ENCODE assay signal across 11 mouse cellular contexts in genomic region chr10:95232554-95232953, GRCm38 (mm10).
A peak's percentile ranks its signal among the peaks of the same experiment; 100 is the strongest.
DNase-seq lines count a peak whose midpoint lies in the region; ATAC-seq and TF ChIP-seq lines count a peak whose summit lies in the region.
"Had no signal": no experiment of that assay in that cellular context is flagged by ENCODE, and none has a peak within 500 bp of the region (broad histone marks: within the 10 kb centered on the region; RNA-seq: fewer than 3 reads in every experiment).

No protein-coding gene starts in this region.

- TF ChIP-seq CTCF in liver, adult 2 months (IDR thresholded peaks at IDR 0.05; ENCODE audit: low read depth, low read length) = no peak
- no peak for TF ChIP-seq CTCF in kidney, postnatal 0 days (IDR thresholded peaks at IDR 0.05; ENCODE audit: low read depth)

- peaks cover 13% of the 10 kb centered on the region for H3K4me1 ChIP-seq in liver, adult 2 months (ENCODE audit: control insufficient read depth, insufficient read depth, low read length)
- H3K4me1 ChIP-seq in liver, embryonic 12.5 days = peaks cover 15% of the 10 kb centered on the region
- 0 out of 2 replicates have a peak, but pooled peaks cover 7% of the 10 kb centered on the region for H3K4me1 ChIP-seq in kidney, postnatal 0 days (replicated peaks; ENCODE audit: insufficient read depth, low read length)

- peak; percentile 23 for DNase-seq in adrenal gland, adult 2 months
- DNase-seq in adrenal gland, postnatal 25 days = no peak
- DNase-seq in liver, adult 2 months (ENCODE audit: extremely low read depth, low read depth, low spot score) = peak; percentile 71
- DNase-seq in kidney, postnatal 0 days (ENCODE audit: low spot score) = peak; percentile 69
- peak; percentile 24 to 55 for DNase-seq in lung, postnatal 4 days
- no peak for DNase-seq in layer of hippocampus, adult 9-10 months (ENCODE audit: low spot score)
- DNase-seq in gastrocnemius, adult 8-10 months (ENCODE audit: low spot score in 2 of 2) = no peak
- DNase-seq: cerebellum, adult 18-20 months had no signal

- 3% methylated on average over 3 of the region's 3 CpGs for WGBS in liver, adult 2 months
- 48% methylated on average over 3 of the region's 3 CpGs for WGBS in liver, embryonic 12.5 days (ENCODE audit: insufficient replicate concordance)
- WGBS in kidney, postnatal 0 days = 41% methylated on average over 3 of the region's 3 CpGs

- no peaks in the 10 kb centered on the region for H3K27me3 ChIP-seq in liver, adult 2 months (ENCODE audit: control insufficient read depth, insufficient read depth, low read length)
- no peaks in the 10 kb centered on the region for H3K27me3 ChIP-seq in liver, embryonic 12.5 days (replicated peaks)
- no peaks in the 10 kb centered on the region for H3K27me3 ChIP-seq in kidney, postnatal 0 days (ENCODE audit: insufficient read depth, low read length)
- H3K27me3 ChIP-seq: embryonic facial prominence, embryonic 13.5 days had no signal

- no peaks in the 10 kb centered on the region for H3K9me3 ChIP-seq in liver, embryonic 12.5 days (replicated peaks)
- H3K9me3 ChIP-seq in kidney, postnatal 0 days (replicated peaks; ENCODE audit: low read length) = no peaks in the 10 kb centered on the region
- H3K9me3 ChIP-seq: embryonic facial prominence, embryonic 13.5 days; G1E had no signal

- peaks cover 11% of the 10 kb centered on the region; the same call in 1 of the 2 replicates for H3K79me2 ChIP-seq in liver, adult 2 months (ENCODE audit: control insufficient read depth, insufficient read depth, low read length)

- no peak overlapping the region for H3K9ac ChIP-seq in liver, adult 2 months (ENCODE audit: low read depth, low read length)
- no peak overlapping the region for H3K9ac ChIP-seq in liver, embryonic 12.5 days
- no peak overlapping the region for H3K9ac ChIP-seq in kidney, postnatal 0 days (ENCODE audit: low read depth, low read length)
- H3K9ac ChIP-seq: embryonic facial prominence, embryonic 13.5 days had no signal

- no peak for ATAC-seq in liver, embryonic 12.5 days
- no peak for ATAC-seq in kidney, postnatal 0 days (replicated peaks; ENCODE audit: low FRiP score, low read depth)

- no peak overlapping the region for H3K4me3 ChIP-seq in liver, adult 2 months (ENCODE audit: insufficient read depth, low read depth, low read length)
- H3K4me3 ChIP-seq in liver, embryonic 12.5 days = no peak overlapping the region
- no peak overlapping the region for H3K4me3 ChIP-seq in kidney, postnatal 0 days (replicated peaks; ENCODE audit: low read depth, low read length)
- H3K4me3 ChIP-seq: embryonic facial prominence, embryonic 13.5 days had no signal

- H3K27ac ChIP-seq in liver, adult 2 months (replicated peaks; ENCODE audit: insufficient read depth, low read depth, low read length) = peak overlapping the region; percentile 60
- H3K27ac ChIP-seq in liver, embryonic 12.5 days = no peak overlapping the region
- H3K27ac ChIP-seq in kidney, postnatal 0 days = peak overlapping the region; percentile 60; the same call in 1 of the 2 replicates

- H3K36me3 ChIP-seq in liver, adult 2 months (ENCODE audit: control insufficient read depth, insufficient read depth, low read length) = no peaks in the 10 kb centered on the region
- no peaks in the 10 kb centered on the region for H3K36me3 ChIP-seq in liver, embryonic 12.5 days
- H3K36me3 ChIP-seq in kidney, postnatal 0 days (ENCODE audit: insufficient read depth, low read length) = no peaks in the 10 kb centered on the region
- H3K36me3 ChIP-seq: embryonic facial prominence, embryonic 13.5 days had no signal

- TF ChIP-seq POLR2A in liver, adult 2 months (IDR thresholded peaks at IDR 0.05; ENCODE audit: extremely low read depth, insufficient read depth, low read length) = no peak

- no peak overlapping the region for H3K4me2 ChIP-seq in liver, embryonic 12.5 days
- no peak overlapping the region for H3K4me2 ChIP-seq in kidney, postnatal 0 days (ENCODE audit: low read length)
- H3K4me2 ChIP-seq: embryonic facial prominence, embryonic 13.5 days had no signal

Comparison
In these comparisons a context has a peak if more than half of its experiments do, and no peak if none do; other contexts are left out.
1. DNase-seq: peak in adrenal gland, adult 2 months (single experiment), liver, adult 2 months (single experiment), kidney, postnatal 0 days (single experiment) and lung, postnatal 4 days (2 of 2); none in adrenal gland, postnatal 25 days (single experiment), layer of hippocampus, adult 9-10 months (single experiment) and gastrocnemius, adult 8-10 months (0 of 2).